Mouse (Mus musculus) limb, embryonic 11.5 days (tissue): ENCODE results near the gene Hspa2. TPM values are rescaled to one million over a fixed set of nuclear protein-coding genes. Genes with fewer than 3 reads are reported as not detected.

ENCODE experiments used
- ATAC-seq: fragments of 200-750 bp; cut with Nextera tagmentation; 2 replicates; pipeline ENCODE4 v1.8.0; 2017; ENCODE audit warnings: low read depth; ENCODE audit not compliant: insufficient number of reproducible peaks, low FRiP score, low TSS enrichment
- DNase-seq: peaks from one replicate; pipeline ENCODE4 v3.0.0-alpha.2; 2015; ENCODE audit warnings: low spot score
- H3K27ac ChIP-seq: fragments of 300-500 bp; sonication (generic); replicated peaks from 2 replicates; pipeline ENCODE4 v1.5.1; 2014; ENCODE audit warnings: low read depth, mild to moderate bottlenecking, low read length
- H3K27me3 ChIP-seq: fragments of 300-500 bp; sonication (generic); 2 replicates; pipeline ENCODE4 v1.6.1; 2014; ENCODE audit warnings: mild to moderate bottlenecking, low read length, mixed read lengths; ENCODE audit not compliant: control insufficient read depth, insufficient read depth
- H3K36me3 ChIP-seq: fragments of 300-500 bp; sonication (generic); 2 replicates; pipeline ENCODE4 v1.6.1; 2014; ENCODE audit warnings: mild to moderate bottlenecking, low read length, moderate library complexity, mixed read lengths; ENCODE audit not compliant: control insufficient read depth, insufficient read depth
- H3K4me1 ChIP-seq: fragments of 300-500 bp; sonication (generic); 2 replicates; pipeline ENCODE4 v1.6.1; 2014; ENCODE audit warnings: low read length, mixed read lengths; ENCODE audit not compliant: control insufficient read depth, insufficient read depth
- H3K4me2 ChIP-seq: fragments of 300-500 bp; sonication (generic); 2 replicates; pipeline ENCODE4 v1.6.1; 2014; ENCODE audit warnings: low read depth, mild to moderate bottlenecking, moderate library complexity; ENCODE audit not compliant: severe bottlenecking
- H3K4me3 ChIP-seq: fragments of 300-500 bp; sonication (generic); 2 replicates; pipeline ENCODE4 v1.5.1; 2014; ENCODE audit warnings: low read depth, low read length
- H3K9ac ChIP-seq: fragments of 300-500 bp; sonication (generic); 2 replicates; pipeline ENCODE4 v1.6.1; 2014; ENCODE audit warnings: mild to moderate bottlenecking, low read length
- H3K9me3 ChIP-seq: fragments of 300-500 bp; sonication (generic); 2 replicates; pipeline ENCODE4 v1.6.1; 2016; ENCODE audit warnings: low read length; ENCODE audit not compliant: control insufficient read depth
- WGBS: fragments of 180-500 bp; shearing (Covaris S2); extraction: QIAGEN DNeasy Blood & Tissue Kit; methylation state at CpG from one replicate; pipeline ENCODE4 v1.1.7; 2014; 5-methylcytosine and 5-hydroxymethylcytosine counted together
- polyA plus RNA-seq: library from polyadenylated mRNA; unstranded; fragments of >200 nt; fragmentation: Nextera tagmentation; extraction: Ambion mirVana; gene quantifications from 2 replicates; pipeline ENCODE4 v1.2.1, GENCODE M21; 2014

Hspa2 gene
- polyA plus RNA-seq, 1 experiment from 2014 or later: 5.7 TPM

DNA sequence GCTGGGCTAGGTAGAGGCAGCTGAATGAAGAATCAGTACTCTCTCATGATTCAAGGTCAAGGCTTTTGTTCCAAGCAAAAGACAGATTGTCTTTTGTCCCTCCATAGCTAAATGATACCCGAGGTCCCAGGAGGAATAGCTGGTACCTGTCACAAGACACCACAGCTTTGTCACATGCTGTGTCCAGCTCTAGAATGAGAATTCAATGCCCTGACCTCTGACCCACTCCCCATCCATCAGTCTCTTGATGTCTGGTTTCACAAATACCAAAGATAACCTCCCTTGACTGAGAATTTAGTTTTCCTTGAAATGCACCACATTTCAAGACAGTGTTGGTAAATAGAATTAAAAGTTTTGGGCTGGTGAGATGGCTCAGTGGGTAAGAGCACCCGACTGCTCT, 48.2 kb downstream of the Hspa2 start:
- no peak overlapping the region for H3K9ac ChIP-seq
- no peaks in the 10 kb centered on the region for H3K4me1 ChIP-seq
- no peaks in the 10 kb centered on the region for H3K27me3 ChIP-seq
- H3K36me3 ChIP-seq: no peaks in the 10 kb centered on the region
- no peak overlapping the region for H3K4me2 ChIP-seq
- DNase-seq (no peak), ATAC-seq (no peak)
- H3K4me3 ChIP-seq: no peak overlapping the region
- no peaks in the 10 kb centered on the region for H3K9me3 ChIP-seq
- H3K27ac ChIP-seq: no peak overlapping the region
- 61% methylated on average over 2 of the region's 2 CpGs for WGBS

Other genes with a start within 250 kb of the Hspa2 start
- gene Esr2, start 226.9 kb upstream of the Hspa2 start, polyA plus RNA-seq: 0.20 and 0.40 TPM in 2 replicates
- gene Tex21, start 157.4 kb upstream of the Hspa2 start, polyA plus RNA-seq: 0.14 TPM in 1 of 2 replicates, not detected in the other
- gene Mthfd1, start 148.9 kb upstream of the Hspa2 start, polyA plus RNA-seq: 80.0 and 85.8 TPM in 2 replicates
- 1.4 and 1.6 TPM in 2 replicates for gene Akap5, start 79.3 kb upstream of the Hspa2 start, polyA plus RNA-seq
- gene Zbtb25, start 34.6 kb upstream of the Hspa2 start, polyA plus RNA-seq: 19.5 and 20.6 TPM in 2 replicates
- gene Zbtb1, start 33.9 kb upstream of the Hspa2 start, polyA plus RNA-seq: 11.0 and 11.2 TPM in 2 replicates
- 3.5 and 3.8 TPM in 2 replicates for gene Ppp1r36, start 13.4 kb downstream of the Hspa2 start, polyA plus RNA-seq
- gene Plekhg3, start 126.7 kb downstream of the Hspa2 start, polyA plus RNA-seq: 4.3 and 4.4 TPM in 2 replicates